Mouse (Mus musculus): ENCODE measurements around the gene Gm13698.
"Not testable (repeated sequence)": the region's sequence is repeated elsewhere in the genome, so short reads cannot be mapped to it uniquely, and the experiment has no call there.

The Gm13698 gene

GRCm38 (mm10) chr2:83955393-83955792 lies at the start of gene Gm13698:
Gene Gm13698 (plus strand): TSS chr2:83955693.
- DNase-seq (ENCODE audit: low spot score), result not testable (repeated sequence)

GRCm38 (mm10) chr2:83929478-83930088 lies 25.9 kb upstream of the Gm13698 start:
- no peak for DNase-seq (ENCODE audit: low spot score)

- DNase-seq (ENCODE audit: low spot score), result no peak
These were observed 14.5 kb upstream of the Gm13698 start, which contains the start of gene Zswim2 for GRCm38 (mm10) chr2:83940931-83941361. Gene Zswim2 (minus strand): TSS chr2:83941228.

- DNase-seq (ENCODE audit: low spot score), result no peak
These were observed 14.1 kb upstream of the Gm13698 start for GRCm38 (mm10) chr2:83941378-83941777.

GRCm38 (mm10) chr2:83941792-83942191 lies 13.7 kb upstream of the Gm13698 start:
- DNase-seq (ENCODE audit: low spot score), result no peak

GRCm38 (mm10) chr2:83961203-83961602 lies 5.7 kb downstream of the Gm13698 start, which contains the start of gene Gm13693:
Gene Gm13693 (plus strand): TSS chr2:83961503.
- not testable (repeated sequence) for DNase-seq (ENCODE audit: low spot score)

- DNase-seq (ENCODE audit: low spot score), result not testable (repeated sequence)
These were observed 11.5 kb downstream of the Gm13698 start, which contains the start of gene Gm13695 for GRCm38 (mm10) chr2:83967013-83967412. Gene Gm13695 (plus strand): TSS chr2:83967313.

- DNase-seq (ENCODE audit: low spot score), result not testable (repeated sequence)
These were observed 17.3 kb downstream of the Gm13698 start, which contains the start of gene Gm13696 for GRCm38 (mm10) chr2:83972823-83973222. Gene Gm13696 (plus strand): TSS chr2:83973123.

GRCm38 (mm10) chr2:83978633-83979032 lies 23.1 kb downstream of the Gm13698 start, which contains the start of gene Gm13694:
Gene Gm13694 (plus strand): TSS chr2:83978933.
- not testable (repeated sequence) for DNase-seq (ENCODE audit: low spot score)

GRCm38 (mm10) chr2:83984443-83984842 lies 28.9 kb downstream of the Gm13698 start, which contains the start of gene Gm13697:
Gene Gm13697 (plus strand): TSS chr2:83984743.
- DNase-seq (ENCODE audit: low spot score), result not testable (repeated sequence)

GRCm38 (mm10) chr2:83990253-83990652 lies 34.8 kb downstream of the Gm13698 start, which contains the start of gene Gm13691:
Gene Gm13691 (plus strand): TSS chr2:83990553.
- DNase-seq (ENCODE audit: low spot score), result not testable (repeated sequence)

- DNase-seq (ENCODE audit: low spot score), result not testable (repeated sequence)
These were observed 38.3 kb downstream of the Gm13698 start for GRCm38 (mm10) chr2:83993639-83994255.

GRCm38 (mm10) chr2:83994526-83994925 lies 39.0 kb downstream of the Gm13698 start:
- DNase-seq (ENCODE audit: low spot score), result not testable (repeated sequence)

Measured in c-Kit-positive CD71-positive TER-119-positive erythroid progenitor cells, embryonic 14.5 days (primary cell).